Mouse (Mus musculus): ENCODE results near the gene Itga5. TPM values are rescaled to one million over a fixed set of nuclear protein-coding genes. Genes with fewer than 3 reads are reported as not detected.

Gene Itga5
- polyA plus RNA-seq, 1 experiment from 2014 or later = 6.7 TPM

DNA sequence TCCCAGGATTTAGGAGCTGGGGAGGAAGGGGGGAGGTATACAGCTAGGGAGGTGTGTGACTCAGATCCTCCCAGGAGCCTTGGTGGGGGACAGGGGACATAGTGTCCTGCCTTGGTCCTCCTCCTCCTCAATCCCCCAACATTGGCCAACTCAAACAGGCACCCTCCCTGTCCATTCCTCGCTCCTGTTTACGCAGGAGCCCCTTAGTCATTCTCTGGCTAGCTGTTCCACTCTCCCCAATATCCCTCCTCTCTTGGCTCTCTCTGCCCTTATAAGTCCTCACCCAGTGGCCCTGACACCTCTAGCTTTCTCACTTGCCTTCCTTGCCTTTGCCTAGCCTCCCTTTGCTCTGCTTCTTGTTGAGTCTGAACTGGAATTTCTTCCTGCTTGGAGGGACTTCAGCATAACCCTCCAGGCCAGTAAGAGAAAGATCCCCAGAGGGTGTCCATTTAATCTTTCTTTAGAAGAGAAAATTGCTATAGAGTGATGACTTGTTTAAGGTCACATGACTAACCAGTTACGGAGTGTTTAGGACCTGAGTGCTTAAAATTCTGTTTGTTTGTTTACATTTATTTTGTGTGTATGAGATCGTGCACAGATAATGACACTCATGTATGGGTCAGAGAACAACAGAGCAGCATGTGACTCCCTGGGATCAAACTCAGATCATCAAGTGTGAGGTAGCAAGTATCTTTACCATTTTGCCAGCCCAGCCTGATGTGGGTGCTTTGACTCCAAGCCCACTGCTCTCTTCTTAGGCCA, 1.8 kb upstream of the Itga5 start:
- Histone ChIP-seq H3K27me3 (replicated peaks; ENCODE audit: control insufficient read depth, insufficient read depth, low read length) (no peaks in the 10 kb centered on the region; the same call in 1 of the 2 replicates), H3K27ac (ENCODE audit: low read length) (no peak overlapping the region), H3K4me1 (replicated peaks; ENCODE audit: control insufficient read depth, insufficient read depth, low read length) (peaks cover 18% of the 10 kb centered on the region), H3K4me2 (ENCODE audit: low read length) (no peak overlapping the region), H3K9ac (replicated peaks; ENCODE audit: low read depth, low read length) (no peak overlapping the region), H3K4me3 (replicated peaks; ENCODE audit: low read length) (no peak overlapping the region), H3K36me3 (ENCODE audit: control insufficient read depth, insufficient read depth) (no peaks in the 10 kb centered on the region), H3K9me3 (ENCODE audit: control insufficient read depth, low read length) (no peaks in the 10 kb centered on the region)
- WGBS = 78% methylated on average over 4 of the region's 4 CpGs
- no peak for ATAC-seq

DNA sequence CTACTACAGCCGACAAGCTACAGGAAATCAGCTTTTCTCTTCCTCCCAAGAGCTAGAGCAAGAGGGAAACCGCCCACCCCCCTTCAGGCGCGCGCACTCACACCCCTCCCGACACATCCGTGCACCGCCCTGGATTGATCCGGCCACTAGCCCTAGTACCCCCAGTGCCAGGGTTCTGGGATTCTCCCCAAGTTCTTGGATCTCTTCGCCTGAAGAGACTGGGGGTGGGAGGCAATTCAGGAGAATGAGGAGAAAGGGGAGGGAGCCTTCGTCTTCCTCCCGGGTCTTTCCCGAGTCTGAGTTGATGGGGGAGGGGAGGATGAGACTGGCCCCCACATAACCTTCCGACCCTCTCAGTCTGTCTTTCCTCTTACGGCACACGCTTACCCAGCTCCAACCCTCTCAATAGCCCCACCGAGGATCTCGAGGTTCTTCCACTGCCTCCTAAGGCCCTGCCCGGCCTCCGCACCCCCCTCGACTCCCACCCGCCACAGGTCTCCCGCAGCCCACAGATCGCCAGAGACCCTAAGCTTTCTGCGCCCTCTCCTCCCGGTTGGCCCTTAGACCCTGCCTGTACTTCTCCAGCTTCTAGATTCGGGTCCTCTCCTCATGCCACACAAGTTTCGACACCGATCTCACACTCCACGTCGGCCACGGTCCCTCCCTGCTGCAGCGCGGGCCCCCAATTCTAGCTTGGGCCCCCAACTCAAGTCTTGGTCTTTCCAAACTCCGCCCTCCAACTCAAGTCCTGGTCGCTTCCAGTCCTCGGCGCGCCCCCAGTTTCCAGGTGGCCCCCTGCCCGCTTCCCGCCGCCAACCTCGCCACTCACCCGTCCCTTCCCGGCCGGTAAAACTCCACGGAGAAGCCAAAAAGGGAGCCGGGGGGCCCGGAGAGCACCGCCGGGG, 840 bp downstream of the Itga5 start:
- under 1% methylated on average over 51 of the region's 51 CpGs for WGBS

DNA sequence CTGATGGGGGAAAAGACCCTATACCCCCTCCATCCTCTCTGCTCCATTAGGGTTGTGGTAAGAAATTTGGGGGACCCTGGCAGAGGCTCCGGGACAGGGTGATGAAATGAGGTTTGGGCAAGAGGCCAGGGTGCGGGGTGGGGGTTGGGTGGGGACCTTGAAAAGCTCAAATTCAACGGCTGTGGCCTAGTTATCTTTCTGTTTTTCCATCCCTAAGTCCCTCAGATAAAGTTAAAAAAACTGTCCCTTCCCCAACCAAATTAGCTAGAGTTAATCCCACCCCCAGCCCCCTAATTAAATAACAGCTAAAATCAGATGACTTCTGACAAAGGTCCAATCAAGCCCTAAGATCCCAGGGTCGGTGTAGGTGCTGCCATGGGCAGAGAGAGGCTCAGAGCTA, 1.8 kb downstream of the Itga5 start:
- no peak overlapping the region for H3K4me3 ChIP-seq (replicated peaks; ENCODE audit: low read length)
- H3K27me3 ChIP-seq (replicated peaks; ENCODE audit: control insufficient read depth, insufficient read depth, low read length) = no peaks in the 10 kb centered on the region; the same call in 1 of the 2 replicates
- peaks cover 18% of the 10 kb centered on the region for H3K4me1 ChIP-seq (replicated peaks; ENCODE audit: control insufficient read depth, insufficient read depth, low read length)
- H3K36me3 ChIP-seq (ENCODE audit: control insufficient read depth, insufficient read depth) = no peaks in the 10 kb centered on the region
- H3K9ac ChIP-seq (replicated peaks; ENCODE audit: low read depth, low read length) = no peak overlapping the region
- no peak for ATAC-seq
- H3K4me2 ChIP-seq (ENCODE audit: low read length) = peak overlapping the region; percentile 96
- WGBS = 40% methylated on average over 4 of the region's 4 CpGs
- H3K27ac ChIP-seq (ENCODE audit: low read length) = no peak overlapping the region
- no peaks in the 10 kb centered on the region for H3K9me3 ChIP-seq (ENCODE audit: control insufficient read depth, low read length)

More for the DNA sequence above, 840 bp downstream of the Itga5 start:
- H3K4me2 ChIP-seq (ENCODE audit: low read length) = peak overlapping the region; percentile 96
- H3K27ac ChIP-seq (ENCODE audit: low read length) = no peak overlapping the region
- peak overlapping the region; percentile 56 for H3K4me3 ChIP-seq (replicated peaks; ENCODE audit: low read length)
- H3K9ac ChIP-seq (replicated peaks; ENCODE audit: low read depth, low read length) = peak overlapping the region; percentile 59
- ATAC-seq = peak; percentile 53
- H3K36me3 ChIP-seq (ENCODE audit: control insufficient read depth, insufficient read depth) = no peaks in the 10 kb centered on the region
- no peaks in the 10 kb centered on the region for H3K9me3 ChIP-seq (ENCODE audit: control insufficient read depth, low read length)
- peaks cover 18% of the 10 kb centered on the region for H3K4me1 ChIP-seq (replicated peaks; ENCODE audit: control insufficient read depth, insufficient read depth, low read length)
- H3K27me3 ChIP-seq (replicated peaks; ENCODE audit: control insufficient read depth, insufficient read depth, low read length) = no peaks in the 10 kb centered on the region; the same call in 1 of the 2 replicates

DNA sequence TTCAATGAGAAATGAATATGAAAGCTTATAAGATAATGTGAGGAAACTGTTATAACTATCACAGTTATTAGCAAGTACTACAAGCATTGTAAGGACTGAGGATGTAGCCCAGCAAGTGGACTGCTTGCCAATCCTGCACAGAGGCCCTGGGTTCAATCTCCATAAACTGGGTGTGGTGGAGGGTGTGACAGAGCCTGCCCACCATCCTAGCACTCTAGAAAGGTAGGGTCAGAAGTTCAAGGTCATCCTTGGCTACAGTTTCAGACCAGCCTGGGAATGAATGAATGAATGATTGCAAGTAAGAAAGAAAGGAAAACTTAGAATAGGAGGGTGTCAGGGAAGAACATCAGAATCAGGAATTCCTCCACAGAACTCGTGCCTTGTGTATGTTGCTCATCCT, 2.8 kb downstream of the Itga5 start:
- Histone ChIP-seq H3K27ac (ENCODE audit: low read length) (no peak overlapping the region), H3K27me3 (replicated peaks; ENCODE audit: control insufficient read depth, insufficient read depth, low read length) (no peaks in the 10 kb centered on the region; the same call in 1 of the 2 replicates), H3K4me2 (ENCODE audit: low read length) (no peak overlapping the region), H3K9me3 (ENCODE audit: control insufficient read depth, low read length) (no peaks in the 10 kb centered on the region), H3K4me1 (replicated peaks; ENCODE audit: control insufficient read depth, insufficient read depth, low read length) (peaks cover 18% of the 10 kb centered on the region), H3K4me3 (replicated peaks; ENCODE audit: low read length) (no peak overlapping the region), H3K36me3 (ENCODE audit: control insufficient read depth, insufficient read depth) (no peaks in the 10 kb centered on the region), H3K9ac (replicated peaks; ENCODE audit: low read depth, low read length) (no peak overlapping the region)
- no peak for ATAC-seq
- WGBS = 63% methylated on average over 1 of the region's 1 CpGs

DNA sequence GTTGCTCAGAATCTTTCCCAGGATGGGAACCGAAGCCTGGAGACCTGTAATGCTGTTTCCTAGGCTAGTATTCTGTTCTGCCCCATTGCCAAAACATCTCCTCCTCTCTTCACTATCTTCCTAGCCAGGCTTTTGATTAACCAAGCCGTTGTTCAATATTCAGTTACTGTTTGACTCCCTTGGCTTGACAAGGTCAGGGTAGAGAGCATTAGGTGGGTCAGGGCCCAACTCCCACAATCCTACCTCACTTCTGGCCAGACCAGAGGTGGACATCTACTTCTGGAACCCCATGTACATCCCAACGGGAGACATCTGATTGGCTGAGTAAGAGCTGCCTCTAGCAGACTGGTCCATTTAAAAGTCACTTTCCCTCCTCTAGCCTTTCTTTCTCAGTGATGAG, 3.6 kb downstream of the Itga5 start:
- no peaks in the 10 kb centered on the region for H3K9me3 ChIP-seq (ENCODE audit: control insufficient read depth, low read length)
- WGBS = 92% methylated on average over 3 of the region's 3 CpGs
- H3K27ac ChIP-seq (ENCODE audit: low read length) = no peak overlapping the region
- no peaks in the 10 kb centered on the region; the same call in 1 of the 2 replicates for H3K27me3 ChIP-seq (replicated peaks; ENCODE audit: control insufficient read depth, insufficient read depth, low read length)
- H3K36me3 ChIP-seq (ENCODE audit: control insufficient read depth, insufficient read depth) = no peaks in the 10 kb centered on the region
- ATAC-seq = no peak
- no peak overlapping the region for H3K4me3 ChIP-seq (replicated peaks; ENCODE audit: low read length)
- peaks cover 18% of the 10 kb centered on the region for H3K4me1 ChIP-seq (replicated peaks; ENCODE audit: control insufficient read depth, insufficient read depth, low read length)
- no peak overlapping the region for H3K4me2 ChIP-seq (ENCODE audit: low read length)
- H3K9ac ChIP-seq (replicated peaks; ENCODE audit: low read depth, low read length) = no peak overlapping the region

DNA sequence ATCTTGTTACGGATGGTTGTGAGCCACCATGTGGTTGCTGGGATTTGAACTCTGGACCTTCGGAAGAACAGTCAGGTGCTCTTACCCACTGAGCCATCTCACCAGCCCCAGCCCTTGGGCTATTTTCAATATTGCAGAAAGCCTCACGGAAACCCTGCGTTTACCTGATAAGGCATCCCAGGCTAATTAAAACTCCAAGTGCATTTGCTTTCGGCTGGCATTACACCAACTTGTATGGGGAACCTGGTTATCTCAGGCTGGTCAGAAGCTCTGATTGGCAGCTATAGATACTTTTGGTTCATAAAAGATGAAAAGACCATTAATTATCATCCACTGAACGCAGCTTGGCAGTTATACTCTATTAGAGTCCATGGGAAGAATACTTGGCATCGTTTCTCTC, 4.2 kb downstream of the Itga5 start:
- WGBS = 73% methylated on average over 6 of the region's 7 CpGs
- H3K4me3 ChIP-seq (replicated peaks; ENCODE audit: low read length) = no peak overlapping the region
- no peak overlapping the region for H3K4me2 ChIP-seq (ENCODE audit: low read length)
- H3K27ac ChIP-seq (ENCODE audit: low read length) = no peak overlapping the region
- H3K9ac ChIP-seq (replicated peaks; ENCODE audit: low read depth, low read length) = no peak overlapping the region
- no peak for ATAC-seq
- H3K27me3 ChIP-seq (replicated peaks; ENCODE audit: control insufficient read depth, insufficient read depth, low read length) = no peaks in the 10 kb centered on the region; the same call in 1 of the 2 replicates
- H3K9me3 ChIP-seq (ENCODE audit: control insufficient read depth, low read length) = no peaks in the 10 kb centered on the region
- H3K36me3 ChIP-seq (ENCODE audit: control insufficient read depth, insufficient read depth) = no peaks in the 10 kb centered on the region
- peaks cover 18% of the 10 kb centered on the region for H3K4me1 ChIP-seq (replicated peaks; ENCODE audit: control insufficient read depth, insufficient read depth, low read length)

DNA sequence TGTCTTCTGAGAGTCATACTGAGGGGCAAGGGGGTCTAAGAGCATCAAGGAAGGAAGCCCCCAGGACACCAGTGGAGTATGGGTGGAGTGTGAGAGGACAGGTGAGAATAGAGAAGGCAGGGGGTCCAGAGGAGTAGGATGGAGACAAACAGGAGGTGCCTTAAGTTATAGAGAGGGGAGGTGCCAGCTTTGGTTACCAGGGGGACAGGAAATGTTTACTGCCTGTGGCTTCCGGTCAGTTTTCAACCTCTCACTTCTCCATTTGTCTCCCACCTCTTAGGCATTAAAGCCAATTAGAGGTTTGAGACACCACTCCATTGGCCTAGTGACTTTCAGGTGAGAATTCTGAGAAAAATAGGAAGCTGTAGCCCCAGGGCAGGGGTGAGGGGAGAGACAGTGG, 5.3 kb downstream of the Itga5 start:
- Histone ChIP-seq H3K27me3 (replicated peaks; ENCODE audit: control insufficient read depth, insufficient read depth, low read length) (no peaks in the 10 kb centered on the region), H3K4me3 (replicated peaks; ENCODE audit: low read length) (no peak overlapping the region), H3K4me2 (ENCODE audit: low read length) (no peak overlapping the region), H3K36me3 (ENCODE audit: control insufficient read depth, insufficient read depth) (no peaks in the 10 kb centered on the region), H3K9ac (replicated peaks; ENCODE audit: low read depth, low read length) (no peak overlapping the region), H3K27ac (ENCODE audit: low read length) (no peak overlapping the region), H3K9me3 (ENCODE audit: control insufficient read depth, low read length) (no peaks in the 10 kb centered on the region), H3K4me1 (replicated peaks; ENCODE audit: control insufficient read depth, insufficient read depth, low read length) (peaks cover 9% of the 10 kb centered on the region)
- no peak for ATAC-seq
- 80% methylated on average over 1 of the region's 1 CpGs for WGBS

DNA sequence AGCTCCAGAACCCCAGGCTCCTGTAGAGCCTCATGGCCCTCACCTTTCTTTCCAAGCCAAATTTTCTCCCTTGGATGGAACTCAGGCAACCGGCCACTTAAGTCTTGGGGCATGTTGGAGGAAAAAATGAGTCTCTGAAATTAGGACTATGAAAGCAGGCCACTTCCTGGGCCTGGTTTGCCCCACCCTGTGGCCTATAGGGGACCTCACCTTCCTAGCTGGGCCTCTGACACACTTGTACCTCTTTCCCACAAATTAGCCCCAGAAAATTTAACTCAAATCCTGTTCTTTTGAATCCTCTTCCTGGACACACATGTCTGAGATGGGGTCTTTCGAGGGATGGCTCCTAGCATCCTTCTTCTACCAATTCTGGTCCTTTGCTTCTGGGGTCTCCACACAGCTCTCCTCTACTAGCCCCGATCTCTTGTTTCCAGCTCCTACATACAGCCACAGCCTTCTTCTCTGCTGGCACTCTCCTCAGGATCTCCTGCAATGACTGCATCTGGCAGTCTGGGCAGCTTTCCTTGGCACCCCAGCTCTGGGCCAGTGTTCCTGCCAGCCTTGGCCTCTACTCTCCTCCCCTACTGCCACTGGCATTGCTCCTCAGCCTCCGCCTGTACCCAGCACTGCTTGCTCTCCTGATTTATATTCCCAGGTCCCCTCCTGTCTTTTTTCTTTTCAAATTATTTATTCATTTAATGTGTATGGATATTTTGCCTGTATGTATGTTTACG, 6.5 kb downstream of the Itga5 start:
- Histone ChIP-seq H3K27ac (ENCODE audit: low read length) (no peak overlapping the region), H3K9ac (replicated peaks; ENCODE audit: low read depth, low read length) (no peak overlapping the region), H3K9me3 (ENCODE audit: control insufficient read depth, low read length) (no peaks in the 10 kb centered on the region), H3K4me3 (replicated peaks; ENCODE audit: low read length) (no peak overlapping the region), H3K4me1 (replicated peaks; ENCODE audit: control insufficient read depth, insufficient read depth, low read length) (no peaks in the 10 kb centered on the region), H3K4me2 (ENCODE audit: low read length) (no peak overlapping the region), H3K27me3 (replicated peaks; ENCODE audit: control insufficient read depth, insufficient read depth, low read length) (no peaks in the 10 kb centered on the region), H3K36me3 (ENCODE audit: control insufficient read depth, insufficient read depth) (no peaks in the 10 kb centered on the region)
- WGBS = 91% methylated on average over 5 of the region's 5 CpGs
- ATAC-seq = no peak

DNA sequence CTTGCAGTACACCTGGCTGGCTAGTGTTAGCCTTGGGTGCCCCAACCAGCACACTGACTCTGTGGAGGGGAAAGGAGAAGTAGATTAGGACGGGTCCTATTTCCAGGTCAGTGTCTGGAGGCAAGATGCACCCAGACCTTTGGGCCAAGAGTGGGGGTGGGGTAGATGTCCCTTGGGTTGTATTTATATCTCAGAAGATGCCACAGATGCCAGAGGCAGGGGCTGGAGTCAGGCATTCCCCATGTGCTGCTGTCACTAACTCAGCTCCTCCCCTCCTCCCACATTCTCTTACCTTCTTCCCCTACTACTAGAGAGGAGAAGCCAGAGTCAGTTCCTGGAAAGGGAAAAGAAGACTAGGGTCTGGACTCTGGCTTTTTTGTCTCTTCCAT, 7.4 kb downstream of the Itga5 start:
- 91% methylated on average over 1 of the region's 1 CpGs for WGBS
- Histone ChIP-seq H3K27me3 (replicated peaks; ENCODE audit: control insufficient read depth, insufficient read depth, low read length) (no peaks in the 10 kb centered on the region), H3K4me2 (ENCODE audit: low read length) (no peak overlapping the region), H3K36me3 (ENCODE audit: control insufficient read depth, insufficient read depth) (no peaks in the 10 kb centered on the region), H3K4me1 (replicated peaks; ENCODE audit: control insufficient read depth, insufficient read depth, low read length) (no peaks in the 10 kb centered on the region), H3K9me3 (ENCODE audit: control insufficient read depth, low read length) (no peaks in the 10 kb centered on the region), H3K9ac (replicated peaks; ENCODE audit: low read depth, low read length) (no peak overlapping the region), H3K4me3 (replicated peaks; ENCODE audit: low read length) (no peak overlapping the region), H3K27ac (ENCODE audit: low read length) (no peak overlapping the region)
- no peak; the same call in 1 of the 2 replicates for ATAC-seq

Measured in forebrain, embryonic 16.5 days (tissue).